Mouse (Mus musculus) liver, postnatal 0 days (tissue): ENCODE measurements at regions not wholly inside any gene's neighbourhood (a gene's known extent, or its start where the extent isn't known, plus 50 kb on each side); places are given as distances from the start of the nearest gene placed in this dataset.

Experiments
- ATAC-seq: fragments of 200-750 bp; cut with Nextera tagmentation; 2 replicates; pipeline ENCODE4 v1.8.0; 2017; ENCODE audit warnings: mild to moderate bottlenecking, moderate library complexity
- DNase-seq: peaks from one replicate; pipeline ENCODE4 v3.0.0-alpha.2; 2016
- H3K27ac ChIP-seq: fragments of 300-500 bp; sonication (generic); 2 replicates; pipeline ENCODE4 v1.5.1; 2014; ENCODE audit warnings: antibody characterized with exemption, moderate library complexity, mild to moderate bottlenecking, low read depth
- H3K27me3 ChIP-seq: fragments of 300-500 bp; sonication (generic); 2 replicates; pipeline ENCODE4 v1.6.1; 2014; ENCODE audit warnings: low read length, control low read depth, mixed read lengths; ENCODE audit not compliant: insufficient read depth
- H3K36me3 ChIP-seq: fragments of 300-500 bp; sonication (generic); replicated peaks from 2 replicates; pipeline ENCODE4 v1.6.1; 2014; ENCODE audit warnings: mild to moderate bottlenecking, control low read depth, low read length, moderate library complexity, mixed read lengths; ENCODE audit not compliant: insufficient read depth
- H3K4me1 ChIP-seq: fragments of 300-500 bp; sonication (generic); 2 replicates; pipeline ENCODE4 v1.6.1; 2014; ENCODE audit warnings: antibody characterized with exemption, mild to moderate bottlenecking, control low read depth; ENCODE audit not compliant: insufficient read depth
- H3K4me2 ChIP-seq: fragments of 300-500 bp; sonication (generic); 2 replicates; pipeline ENCODE4 v1.6.1; 2014; ENCODE audit warnings: low read depth, mild to moderate bottlenecking, low read length, moderate library complexity, mixed read lengths
- H3K4me3 ChIP-seq: fragments of 300-500 bp; sonication (generic); 2 replicates; pipeline ENCODE4 v1.5.1; 2014; ENCODE audit warnings: low read depth, low read length
- H3K9ac ChIP-seq: fragments of 300-500 bp; sonication (generic); replicated peaks from 2 replicates; pipeline ENCODE4 v1.6.1; 2014; ENCODE audit warnings: mild to moderate bottlenecking, moderate library complexity
- H3K9me3 ChIP-seq: fragments of 300-500 bp; sonication (generic); 2 replicates; pipeline ENCODE4 v1.6.1; 2016; ENCODE audit warnings: mild to moderate bottlenecking, control low read depth, low read length, mixed read lengths
- CTCF ChIP-seq: sonication (generic); IDR thresholded peaks from 2 replicates; pipeline ENCODE4 v1.5.1; 2016; ENCODE audit warnings: antibody characterized with exemption, low read depth
- EP300 ChIP-seq: IDR thresholded peaks from 2 replicates; pipeline ENCODE4 v1.6.1; 2016; ENCODE audit warnings: antibody characterized with exemption, low read depth, mild to moderate bottlenecking
- WGBS: fragments of 180-500 bp; shearing (Covaris S2); extraction: QIAGEN DNeasy Blood & Tissue Kit; methylation state at CpG from one replicate; pipeline ENCODE4 v1.1.7; 2014; ENCODE audit not compliant: insufficient replicate concordance; 5-methylcytosine and 5-hydroxymethylcytosine counted together

GRCm38 (mm10) chr9:47064463-47065032 is 66.0 kb downstream of the Gm4791 start:
- no peaks in the 10 kb centered on the region for H3K27me3 ChIP-seq
- DNase-seq (no peak), ATAC-seq (no peak)
- no peaks in the 10 kb centered on the region for H3K9me3 ChIP-seq
- no peaks in the 10 kb centered on the region for H3K36me3 ChIP-seq
- H3K27ac ChIP-seq: no peak overlapping the region
- WGBS: 56% methylated on average over 5 of the region's 5 CpGs
- no peak overlapping the region for H3K4me3 ChIP-seq
- TF ChIP-seq EP300 (no peak), CTCF (no peak)
- no peaks in the 10 kb centered on the region for H3K4me1 ChIP-seq
- H3K4me2 ChIP-seq: no peak overlapping the region
- no peak overlapping the region for H3K9ac ChIP-seq

GRCm38 (mm10) chr9:47069436-47069835 is 70.9 kb downstream of the Gm4791 start:
- no peak overlapping the region for H3K4me2 ChIP-seq
- TF ChIP-seq EP300: no peak
- no peak for TF ChIP-seq CTCF
- H3K36me3 ChIP-seq: no peaks in the 10 kb centered on the region
- no peak overlapping the region for H3K4me3 ChIP-seq
- DNase-seq: no peak
- no peak for ATAC-seq
- WGBS: 22% methylated on average over 5 of the region's 5 CpGs
- no peaks in the 10 kb centered on the region for H3K4me1 ChIP-seq
- no peaks in the 10 kb centered on the region for H3K9me3 ChIP-seq
- no peaks in the 10 kb centered on the region for H3K27me3 ChIP-seq
- H3K27ac ChIP-seq: no peak overlapping the region
- no peak overlapping the region for H3K9ac ChIP-seq

- no peak for ATAC-seq
- TF ChIP-seq EP300: no peak
- no peak for TF ChIP-seq CTCF
- DNase-seq: no peak
- Histone ChIP-seq H3K27me3 (no peaks in the 10 kb centered on the region), H3K9ac (no peak overlapping the region), H3K27ac (no peak overlapping the region), H3K36me3 (no peaks in the 10 kb centered on the region), H3K9me3 (no peaks in the 10 kb centered on the region), H3K4me3 (no peak overlapping the region), H3K4me1 (no peaks in the 10 kb centered on the region), H3K4me2 (no peak overlapping the region)
- 82% methylated on average over 5 of the region's 5 CpGs for WGBS
Measured at GRCm38 (mm10) chr9:47070958-47071357, 72.4 kb downstream of the Gm4791 start.

GRCm38 (mm10) chr9:47076946-47077345 is 78.4 kb downstream of the Gm4791 start:
- H3K4me1 ChIP-seq: no peaks in the 10 kb centered on the region
- no peaks in the 10 kb centered on the region for H3K9me3 ChIP-seq
- TF ChIP-seq EP300 (no peak), CTCF (no peak)
- H3K27me3 ChIP-seq: no peaks in the 10 kb centered on the region
- no peak overlapping the region for H3K27ac ChIP-seq
- H3K36me3 ChIP-seq: no peaks in the 10 kb centered on the region
- ATAC-seq (no peak), DNase-seq (no peak)
- no peak overlapping the region for H3K4me2 ChIP-seq
- no peak overlapping the region for H3K4me3 ChIP-seq
- 28% methylated on average over 6 of the region's 6 CpGs for WGBS
- H3K9ac ChIP-seq: no peak overlapping the region

- no peak for ATAC-seq
- 33% methylated on average over 2 of the region's 2 CpGs for WGBS
- Histone ChIP-seq H3K4me1 (no peaks in the 10 kb centered on the region), H3K4me2 (no peak overlapping the region), H3K27ac (no peak overlapping the region), H3K27me3 (no peaks in the 10 kb centered on the region), H3K4me3 (no peak overlapping the region), H3K9me3 (no peaks in the 10 kb centered on the region), H3K9ac (no peak overlapping the region), H3K36me3 (no peaks in the 10 kb centered on the region)
- TF ChIP-seq CTCF (no peak), EP300 (no peak)
- DNase-seq: no peak
Measured at GRCm38 (mm10) chr9:47077416-47077815, 78.9 kb downstream of the Gm4791 start.

GRCm38 (mm10) chr9:47077945-47078344 is 79.4 kb downstream of the Gm4791 start:
- 75% methylated on average over 3 of the region's 3 CpGs for WGBS
- no peaks in the 10 kb centered on the region for H3K4me1 ChIP-seq
- no peak overlapping the region for H3K9ac ChIP-seq
- H3K4me3 ChIP-seq: no peak overlapping the region
- H3K36me3 ChIP-seq: no peaks in the 10 kb centered on the region
- H3K4me2 ChIP-seq: no peak overlapping the region
- no peaks in the 10 kb centered on the region for H3K27me3 ChIP-seq
- no peak for ATAC-seq
- TF ChIP-seq EP300: no peak
- no peak for TF ChIP-seq CTCF
- no peak for DNase-seq
- H3K9me3 ChIP-seq: no peaks in the 10 kb centered on the region
- no peak overlapping the region for H3K27ac ChIP-seq

- Histone ChIP-seq H3K9me3 (no peaks in the 10 kb centered on the region), H3K4me1 (no peaks in the 10 kb centered on the region), H3K27ac (no peak overlapping the region), H3K27me3 (no peaks in the 10 kb centered on the region), H3K9ac (no peak overlapping the region), H3K36me3 (no peaks in the 10 kb centered on the region), H3K4me3 (no peak overlapping the region), H3K4me2 (no peak overlapping the region)
- no peak for DNase-seq
- WGBS: 83% methylated on average over 6 of the region's 6 CpGs
- no peak for TF ChIP-seq CTCF
- no peak for TF ChIP-seq EP300
- ATAC-seq: no peak
Measured at GRCm38 (mm10) chr9:47081407-47081806, 82.9 kb downstream of the Gm4791 start.
